Mouse (Mus musculus) liver, adult 2 months (tissue): ENCODE results near the gene Cd59a. TPM values are rescaled to one million over a fixed set of nuclear protein-coding genes. Genes with fewer than 3 reads are reported as not detected.
A peak's percentile ranks its signal among the peaks of the same experiment; 100 is the strongest.

Experiments used
- DNase-seq: peaks from one replicate; pipeline ENCODE4 v3.0.0-alpha.2; 2011; ENCODE audit warnings: low read depth, low spot score; ENCODE audit errors: extremely low read depth
- H3K27ac ChIP-seq: fragments of 200-500 bp; replicated peaks from 2 replicates; pipeline ENCODE4 v1.5.1; 2012; ENCODE audit warnings: low read depth, mild to moderate bottlenecking, control low read depth, inconsistent platforms, low read length; ENCODE audit not compliant: insufficient read depth
- H3K27me3 ChIP-seq: fragments of 200-500 bp; 2 replicates; pipeline ENCODE4 v1.6.1; 2012; ENCODE audit warnings: mild to moderate bottlenecking, moderate library complexity, low read length, inconsistent platforms; ENCODE audit not compliant: control insufficient read depth, insufficient read depth
- H3K36me3 ChIP-seq: fragments of 200-500 bp; 2 replicates; pipeline ENCODE4 v1.6.1; 2012; ENCODE audit warnings: low read length, inconsistent platforms; ENCODE audit not compliant: control insufficient read depth, insufficient read depth
- H3K4me1 ChIP-seq: fragments of 200-500 bp; 2 replicates; pipeline ENCODE4 v1.6.1; 2011; ENCODE audit warnings: low read length; ENCODE audit not compliant: control insufficient read depth, insufficient read depth
- H3K4me3 ChIP-seq: fragments of 200-500 bp; 2 replicates; pipeline ENCODE4 v1.5.1; 2011; ENCODE audit warnings: low read depth, mild to moderate bottlenecking, control low read depth, low read length, moderate library complexity; ENCODE audit not compliant: insufficient read depth
- H3K79me2 ChIP-seq: fragments of 200-500 bp; 2 replicates; pipeline ENCODE4 v1.6.1; 2012; ENCODE audit warnings: inconsistent platforms, mild to moderate bottlenecking, low read length, moderate library complexity; ENCODE audit not compliant: control insufficient read depth, insufficient read depth
- H3K9ac ChIP-seq: fragments of 200-500 bp; 2 replicates; pipeline ENCODE4 v1.6.1; 2012; ENCODE audit warnings: low read depth, mild to moderate bottlenecking, control low read depth, inconsistent platforms, low read length
- CTCF ChIP-seq: fragments of 200-500 bp; IDR thresholded peaks from 2 replicates; pipeline ENCODE4 v1.5.1; 2011; ENCODE audit warnings: low read depth, low read length, control low read depth
- POLR2A ChIP-seq: fragments of 200-500 bp; IDR thresholded peaks from 2 replicates; pipeline ENCODE4 v1.6.1; 2011; ENCODE audit warnings: low read length, control low read depth; ENCODE audit not compliant: insufficient read depth; ENCODE audit errors: extremely low read depth
- WGBS: fragments of 180-500 bp; shearing (Covaris S2); methylation state at CpG from one replicate; pipeline ENCODE4 v1.1.7; 2018; 5-methylcytosine and 5-hydroxymethylcytosine counted together
- polyA plus RNA-seq: library from polyadenylated mRNA; depleted of rRNA; stranded (reverse); fragments of >200 nt; gene quantifications from 2 replicates; pipeline ENCODE4 v1.2.3, GENCODE M21; 2012
- total RNA-seq: library from RNA; depleted of rRNA; stranded (reverse); fragments of >200 nt; gene quantifications from 2 replicates; pipeline ENCODE4 v1.2.3, GENCODE M21; 2014

The Cd59a gene
- total and polyA plus RNA-seq, 2 experiments = 28.6 to 69.5 TPM

DNA sequence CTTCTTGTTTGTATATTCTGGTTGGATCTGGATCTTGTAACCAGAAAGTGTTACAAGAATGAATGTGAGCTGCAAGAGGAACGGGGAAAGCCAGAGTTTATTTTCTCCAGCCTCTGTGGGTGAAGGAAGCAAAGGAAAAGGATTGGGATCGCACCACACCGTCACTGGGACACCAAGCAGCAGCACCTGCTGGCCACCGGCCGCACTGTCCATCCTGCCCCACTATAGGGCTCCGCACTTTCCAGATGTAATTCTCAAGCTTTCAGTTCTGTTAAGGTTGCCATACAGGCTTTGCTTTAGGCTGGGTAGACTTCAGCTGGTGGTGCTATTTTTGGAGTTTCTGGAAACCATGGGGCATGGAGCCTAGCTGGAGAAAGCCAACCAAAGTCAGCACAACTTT, 24.7 kb downstream of the Cd59a start:
- H3K79me2 ChIP-seq = no peaks in the 10 kb centered on the region
- H3K9ac ChIP-seq = no peak overlapping the region
- H3K27ac ChIP-seq = no peak overlapping the region
- WGBS = 80% methylated on average over 6 of the region's 6 CpGs
- no peak overlapping the region for H3K4me3 ChIP-seq
- H3K27me3 ChIP-seq = no peaks in the 10 kb centered on the region
- H3K36me3 ChIP-seq = no peaks in the 10 kb centered on the region; the same call in 1 of the 2 replicates
- peaks cover 9% of the 10 kb centered on the region for H3K4me1 ChIP-seq
- TF ChIP-seq CTCF = peak; percentile 45
- no peak for TF ChIP-seq POLR2A
- DNase-seq = no peak

DNA sequence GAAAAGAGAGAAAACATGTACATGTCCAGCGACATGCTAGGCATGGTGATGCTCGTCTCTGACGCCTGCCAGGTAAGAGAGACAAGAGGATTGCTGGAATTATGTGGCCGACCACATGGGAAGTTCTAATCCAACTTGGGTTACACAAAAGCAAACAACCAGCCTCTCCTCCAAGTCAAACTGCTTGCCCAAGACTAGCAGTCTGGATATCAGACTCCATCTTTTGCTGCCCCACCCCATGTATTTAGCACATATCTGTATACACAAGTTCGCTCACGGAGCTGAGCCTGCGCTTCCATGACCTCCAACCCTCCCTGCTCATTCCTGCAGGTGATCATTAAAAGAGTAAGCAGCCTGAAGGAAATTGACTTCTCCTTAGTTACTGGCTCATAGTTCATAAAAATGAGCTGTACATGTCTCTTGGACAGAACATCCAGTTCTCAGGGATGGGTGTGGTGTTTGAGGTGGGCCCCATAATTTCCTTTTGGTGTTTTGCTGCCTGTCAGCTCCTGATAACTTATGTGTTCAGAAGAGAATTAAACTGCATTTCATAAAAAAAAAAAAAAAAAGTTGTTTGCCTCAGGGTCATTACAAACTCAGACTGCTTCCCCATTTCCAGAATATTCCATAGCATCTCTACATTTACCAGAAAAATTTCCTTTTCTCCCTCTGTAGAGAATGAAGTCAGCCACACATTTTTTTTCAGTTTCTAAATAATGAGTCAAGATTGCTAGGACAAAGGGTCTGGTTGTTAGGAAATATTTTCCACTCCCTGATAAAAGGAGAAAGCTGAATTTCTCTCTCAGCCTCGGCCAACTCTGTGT, 26.3 kb downstream of the Cd59a start:
- Histone ChIP-seq H3K27ac (peak overlapping the region; percentile 46), H3K4me1 (peaks cover 9% of the 10 kb centered on the region), H3K36me3 (no peaks in the 10 kb centered on the region; the same call in 1 of the 2 replicates), H3K4me3 (no peak overlapping the region), H3K27me3 (no peaks in the 10 kb centered on the region), H3K79me2 (no peaks in the 10 kb centered on the region), H3K9ac (no peak overlapping the region)
- WGBS = 39% methylated on average over 8 of the region's 8 CpGs
- no peak for TF ChIP-seq CTCF
- no peak for TF ChIP-seq POLR2A
- DNase-seq = peak; percentile 38

- no peaks in the 10 kb centered on the region for H3K27me3 ChIP-seq
- H3K9ac ChIP-seq = peak within 1 kb of the TSS; percentile 88
- peak; percentile 90 for DNase-seq
- peaks cover 9% of the 10 kb centered on the region for H3K4me1 ChIP-seq
- 0 out of 2 replicates have a peak, but pooled peaks have one; percentile 39 for TF ChIP-seq POLR2A
- TF ChIP-seq CTCF = no peak
- peak within 1 kb of the TSS; percentile 46 for H3K27ac ChIP-seq
- WGBS = under 1% methylated on average over 74 of the region's 74 CpGs
- peak within 1 kb of the TSS; percentile 65 for H3K4me3 ChIP-seq
- H3K36me3 ChIP-seq = no peaks in the 10 kb centered on the region
- H3K79me2 ChIP-seq = no peaks in the 10 kb centered on the region
Observed at GRCm38 (mm10) chr2:104122505-104123378, 27.1 kb downstream of the Cd59a start, which contains the start of gene A930018P22Rik. Gene A930018P22Rik, plus strand, starts transcription at chr2:104122769.

GRCm38 (mm10) chr2:104123540-104123939, 27.9 kb downstream of the Cd59a start:
- H3K4me3 ChIP-seq = no peak overlapping the region
- TF ChIP-seq POLR2A (no peak), CTCF (no peak)
- H3K4me1 ChIP-seq = peaks cover 10% of the 10 kb centered on the region
- H3K79me2 ChIP-seq = no peaks in the 10 kb centered on the region
- whole genome bisulfite sequencing = 39% methylated on average over 3 of the region's 3 CpGs
- H3K27ac ChIP-seq = no peak overlapping the region
- no peaks in the 10 kb centered on the region for H3K27me3 ChIP-seq
- H3K36me3 ChIP-seq = no peaks in the 10 kb centered on the region
- H3K9ac ChIP-seq = no peak overlapping the region; the same call in 1 of the 2 replicates
- DNase-seq = peak; percentile 66

DNA sequence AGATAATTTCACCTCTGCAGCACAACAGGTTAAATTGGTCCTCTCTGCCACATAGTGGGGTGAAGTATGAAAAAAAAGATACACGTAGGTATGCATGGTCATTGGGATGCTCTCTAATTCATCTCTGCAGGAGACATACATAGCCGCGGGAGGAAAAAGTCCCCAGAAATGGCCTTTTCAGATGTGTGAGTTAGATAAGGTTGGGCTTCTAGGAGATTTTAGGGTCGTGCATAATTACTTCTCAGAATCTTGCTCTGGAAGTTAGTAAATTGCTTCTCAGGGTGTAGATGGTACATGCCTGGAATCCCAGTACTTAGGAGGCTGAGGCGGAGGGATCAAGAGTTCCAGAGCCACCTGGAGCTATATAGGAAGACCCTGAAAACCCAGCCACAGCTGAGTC, 28.5 kb downstream of the Cd59a start:
- DNase-seq = no peak
- H3K4me3 ChIP-seq = no peak overlapping the region
- no peaks in the 10 kb centered on the region for H3K36me3 ChIP-seq
- H3K9ac ChIP-seq = no peak overlapping the region
- TF ChIP-seq CTCF (no peak), POLR2A (no peak)
- H3K4me1 ChIP-seq = peaks cover 12% of the 10 kb centered on the region
- H3K27me3 ChIP-seq = no peaks in the 10 kb centered on the region
- no peak overlapping the region for H3K27ac ChIP-seq
- WGBS = 93% methylated on average over 5 of the region's 5 CpGs
- no peaks in the 10 kb centered on the region for H3K79me2 ChIP-seq
